Mouse (Mus musculus): ENCODE data around the gene Eif1b. TPM values are rescaled to one million over a fixed set of nuclear protein-coding genes. Genes with fewer than 3 reads are reported as not detected.
A peak's percentile ranks its signal among the peaks of the same experiment; 100 is the strongest.

Eif1b gene
- polyA plus RNA-seq, 1 experiment: 31.4 TPM

DNA sequence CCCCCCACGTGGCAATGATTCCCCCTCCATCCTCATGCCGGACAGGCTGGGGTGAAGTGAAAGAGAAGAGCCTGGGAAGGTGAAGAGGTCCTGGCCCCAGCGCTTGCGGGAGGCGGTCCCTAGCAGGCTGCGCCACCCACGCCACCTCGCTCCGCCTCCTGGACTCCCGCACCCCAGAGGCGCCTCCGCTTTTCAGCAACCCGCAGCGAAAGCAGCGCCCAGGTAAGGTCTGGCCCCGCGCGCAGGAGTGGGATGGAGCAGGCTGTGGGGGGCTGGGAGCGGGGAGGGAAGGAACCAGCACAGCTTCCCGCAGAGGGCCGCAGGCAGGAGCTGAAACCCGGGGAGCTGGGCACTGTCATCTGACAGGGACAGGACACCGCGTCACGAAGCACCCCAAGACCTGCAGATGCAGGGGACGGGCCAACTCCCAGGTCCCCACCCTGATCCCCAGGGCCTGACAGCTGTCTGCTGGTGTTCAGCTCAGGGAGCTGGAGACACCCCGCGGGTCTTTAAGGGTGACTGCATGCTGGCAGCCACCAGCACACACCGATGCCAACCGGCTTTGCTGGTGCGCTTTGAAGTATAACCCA, 47.7 kb downstream of the Eif1b start, which contains the start of gene Entpd3:
TSS of gene Entpd3 (plus strand) at position 157 of the 590 bp plus-strand sequence.
- under 1% methylated on average over 30 of the region's 31 CpGs for WGBS
- Histone ChIP-seq H3K4me1 (ENCODE audit: control insufficient read depth, insufficient read depth, low read length) (0 out of 2 replicates have a peak, but pooled peaks cover 3% of the 10 kb centered on the region), H3K4me3 (replicated peaks; ENCODE audit: extremely low read depth, low read depth, low read length) (peak within 1 kb of the TSS; percentile 19)
- TF ChIP-seq CTCF (IDR thresholded peaks at IDR 0.05; ENCODE audit: insufficient read depth, low read length) (no peak), POLR2A (IDR thresholded peaks at IDR 0.05; ENCODE audit: borderline replicate concordance, extremely low read depth, low read depth, low read length) (no peak)
- DNase-seq: peak; percentile 28

DNA sequence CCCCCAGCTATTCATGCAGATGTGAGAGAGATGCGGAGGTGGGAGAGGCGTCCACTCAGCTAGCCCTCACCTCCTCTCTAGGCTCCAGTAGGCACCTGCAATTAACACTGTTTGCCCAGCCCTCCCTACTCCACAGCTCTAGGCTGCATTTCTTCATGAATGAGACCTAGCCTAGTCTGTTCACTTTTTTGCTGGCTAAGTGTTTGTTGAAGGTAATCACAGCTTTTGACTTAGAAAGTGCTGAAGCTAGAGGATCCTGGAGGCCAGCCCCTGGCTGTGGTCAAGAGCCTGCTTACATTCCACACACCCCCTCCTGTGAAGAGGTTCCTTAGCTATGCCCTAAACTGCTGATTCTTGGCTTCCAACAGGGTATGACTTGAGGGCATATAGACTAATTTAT, 49.4 kb downstream of the Eif1b start:
- Histone ChIP-seq H3K4me3 (replicated peaks; ENCODE audit: extremely low read depth, low read depth, low read length) (no peak overlapping the region), H3K4me1 (ENCODE audit: control insufficient read depth, insufficient read depth, low read length) (0 out of 2 replicates have a peak, but pooled peaks cover 3% of the 10 kb centered on the region)
- TF ChIP-seq CTCF (IDR thresholded peaks at IDR 0.05; ENCODE audit: insufficient read depth, low read length): no peak
- TF ChIP-seq POLR2A (IDR thresholded peaks at IDR 0.05; ENCODE audit: borderline replicate concordance, extremely low read depth, low read depth, low read length): no peak
- peak; percentile 15 for DNase-seq
- 26% methylated on average over 2 of the region's 2 CpGs for WGBS

DNA sequence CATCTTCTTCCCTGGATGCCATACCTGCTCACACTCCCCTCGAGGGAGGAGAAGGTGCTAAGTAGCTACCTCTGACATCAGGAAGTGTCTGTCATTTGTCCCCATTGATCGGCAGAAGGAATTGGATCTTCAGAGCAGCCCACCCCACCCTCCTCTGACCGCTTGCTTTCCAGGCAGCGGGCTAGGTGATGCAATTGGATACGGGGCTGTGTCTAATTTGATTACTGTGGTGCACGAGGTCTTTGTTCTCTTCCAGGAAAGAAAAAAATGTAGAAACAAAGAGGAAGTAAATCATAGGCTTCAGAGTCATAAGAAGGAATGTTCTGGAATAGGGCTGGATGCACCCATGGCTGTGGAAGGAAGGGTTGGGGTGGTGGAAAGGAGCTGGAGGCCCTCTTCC, 50.2 kb downstream of the Eif1b start:
- WGBS: 19% methylated on average over 6 of the region's 6 CpGs
- H3K4me1 ChIP-seq (ENCODE audit: control insufficient read depth, insufficient read depth, low read length): 0 out of 2 replicates have a peak, but pooled peaks cover 3% of the 10 kb centered on the region
- TF ChIP-seq CTCF (IDR thresholded peaks at IDR 0.05; ENCODE audit: insufficient read depth, low read length): no peak
- no peak for TF ChIP-seq POLR2A (IDR thresholded peaks at IDR 0.05; ENCODE audit: borderline replicate concordance, extremely low read depth, low read depth, low read length)
- DNase-seq: no peak
- no peak overlapping the region for H3K4me3 ChIP-seq (replicated peaks; ENCODE audit: extremely low read depth, low read depth, low read length)

Other genes starting within 250 kb of the Eif1b start
- 5.9 and 9.0 TPM in 2 replicates for gene Myrip, start 190.7 kb upstream of the Eif1b start, polyA plus RNA-seq (2012; rRNA removed)
- 3.7 and 5.7 TPM in 2 replicates for gene Entpd3, start 47.6 kb downstream of the Eif1b start, polyA plus RNA-seq (2012; rRNA removed)
- gene Rpl14, start 79.2 kb downstream of the Eif1b start, polyA plus RNA-seq (2012; rRNA removed): 319 and 344 TPM in 2 replicates